Mouse (Mus musculus): ENCODE results near the gene Thra.

DNA sequence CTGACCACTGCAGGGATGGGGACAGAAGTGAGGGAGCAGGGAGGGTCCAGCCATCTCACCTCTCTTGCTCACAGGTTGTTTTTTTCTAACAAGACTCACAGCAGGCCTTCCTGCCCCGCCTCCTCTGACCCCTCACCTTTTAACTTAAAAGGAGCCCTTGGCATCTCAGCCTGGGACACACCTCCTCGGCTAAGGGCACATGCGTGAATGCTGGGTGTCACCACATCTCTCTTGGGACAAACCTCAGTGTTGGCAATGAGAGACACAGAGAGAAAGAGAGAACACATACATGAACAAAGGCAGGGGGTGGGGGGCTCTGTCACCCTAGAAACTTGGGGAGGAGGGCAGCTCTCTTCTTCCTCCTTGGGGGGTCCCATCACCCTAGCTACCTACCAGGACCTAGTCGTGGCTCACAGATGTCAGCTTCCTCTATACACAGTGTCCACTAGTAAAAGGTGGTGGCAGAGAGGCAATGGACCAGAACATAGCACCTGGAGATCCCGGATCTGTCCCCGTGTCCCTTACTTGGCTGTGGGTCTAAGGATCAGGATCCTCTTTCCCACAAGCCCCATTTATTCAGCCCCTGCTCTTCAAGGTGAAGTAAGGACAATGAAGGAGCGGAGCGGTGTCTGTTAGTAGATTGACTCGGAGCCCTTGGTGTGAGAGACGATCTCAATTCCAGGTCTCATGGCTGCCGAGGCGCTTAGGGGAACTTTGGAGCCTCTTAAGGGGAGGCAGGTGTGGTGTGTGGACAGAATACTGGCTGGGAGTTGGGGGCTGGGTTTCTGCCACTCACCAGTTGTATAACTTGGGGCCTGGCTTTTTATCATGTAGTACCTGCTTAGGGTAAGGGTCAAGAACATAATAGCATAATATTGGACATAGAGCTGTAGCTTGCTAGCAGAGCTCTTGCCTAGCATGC, 5.8 kb downstream of the Thra start:
- TF ChIP-seq CTCF (IDR thresholded peaks at IDR 0.05; ENCODE audit: low read depth) (no peak), EP300 (optimal IDR thresholded peaks at IDR 0.05) (no peak)

Data from stomach, postnatal 0 days (tissue).